Mouse (Mus musculus): ENCODE data around the gene AB124611. TPM values are rescaled to one million over a fixed set of nuclear protein-coding genes. Genes with fewer than 3 reads are reported as not detected.

Gene AB124611
- 2.8 TPM for polyA plus RNA-seq (2014; fragmentation: Illumina TruSeq; extraction: RNeasy Lipid Tissue Mini Kit (QIAGEN cat#74804); ENCODE audit: low read depth, low replicate concordance)

DNA sequence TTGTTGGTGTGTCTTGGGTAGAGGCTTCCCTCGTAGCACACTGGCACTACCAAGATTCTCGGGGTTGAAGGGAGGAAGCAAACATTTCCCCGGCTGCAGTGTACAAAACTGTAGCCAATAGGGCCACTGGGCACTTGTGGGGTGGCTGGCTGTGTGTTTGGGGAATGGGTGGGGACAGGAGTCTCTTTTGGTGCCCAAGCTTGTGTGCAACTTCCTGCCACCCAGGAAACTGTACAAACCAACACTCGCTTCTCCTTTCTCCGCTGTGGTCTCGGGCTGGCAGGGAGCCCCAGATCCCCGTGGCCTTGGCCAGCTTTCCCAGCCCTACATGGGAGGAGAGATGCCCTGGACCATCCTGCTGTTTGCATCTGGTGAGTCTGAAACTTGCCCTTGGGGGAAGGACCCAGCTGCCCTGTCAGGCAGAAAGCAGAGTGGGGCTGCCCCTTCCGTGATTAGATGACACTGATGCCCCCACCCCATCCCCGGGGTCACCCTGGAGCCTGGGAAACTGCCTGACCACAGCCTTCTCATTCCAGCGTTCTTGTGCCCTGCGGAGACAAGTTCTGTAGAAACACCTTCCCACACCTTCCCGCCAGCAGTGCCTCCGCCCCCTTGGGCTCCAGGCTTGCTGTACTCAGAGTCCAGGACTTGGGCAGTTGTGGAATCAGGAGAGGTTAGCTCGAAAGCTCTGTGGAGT lies at the start of gene AB124611:
Gene AB124611 (plus strand): TSS at position 240 of the 697 bp plus-strand sequence.

DNA sequence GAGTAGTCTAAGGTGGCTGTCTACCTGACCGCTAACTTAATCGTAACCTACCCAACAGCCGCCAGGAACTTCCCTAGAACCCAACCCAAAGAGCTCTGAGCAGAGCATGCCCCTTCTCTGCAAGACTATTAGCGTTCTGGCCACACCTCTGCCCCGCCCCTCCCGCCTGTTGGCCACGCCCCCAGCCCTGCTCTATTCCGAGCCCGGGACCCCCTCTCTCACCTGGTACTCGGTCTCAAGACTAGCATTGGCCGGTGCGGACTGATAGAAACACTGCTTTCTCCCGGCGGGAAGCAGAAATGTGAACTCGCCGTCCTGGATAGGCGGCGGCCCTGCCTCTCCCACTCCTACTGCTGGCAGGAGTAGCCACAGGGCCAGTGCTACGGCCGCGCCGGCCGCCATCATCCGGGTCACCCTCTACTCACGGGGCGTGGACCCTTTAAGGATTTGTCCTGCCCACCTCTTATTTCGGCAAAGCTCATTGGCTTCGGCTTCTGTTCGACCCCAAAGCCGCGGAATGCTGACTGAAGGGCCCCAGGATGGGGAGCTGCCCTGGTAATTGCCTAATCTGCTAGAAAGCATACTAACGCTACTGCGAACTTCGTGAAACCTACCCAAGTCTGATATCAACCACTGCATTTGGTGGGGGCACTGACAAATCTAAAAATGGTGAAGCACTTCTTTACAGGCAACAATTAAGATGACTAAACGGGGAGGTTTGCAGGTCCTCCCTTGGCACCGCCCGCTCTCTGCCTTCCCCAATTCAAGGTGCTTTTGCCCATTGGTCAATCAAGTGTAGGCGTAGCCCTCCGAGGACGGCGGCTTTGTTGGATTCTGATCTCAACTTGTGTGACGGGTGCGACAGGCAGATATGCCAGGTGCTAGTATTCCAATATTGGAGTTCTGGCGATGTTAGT lies 15.9 kb upstream of the AB124611 start, which contains the start of gene Tmed1:
Gene Tmed1 (minus strand): TSS at position 481 of the 917 bp plus-strand sequence.

DNA sequence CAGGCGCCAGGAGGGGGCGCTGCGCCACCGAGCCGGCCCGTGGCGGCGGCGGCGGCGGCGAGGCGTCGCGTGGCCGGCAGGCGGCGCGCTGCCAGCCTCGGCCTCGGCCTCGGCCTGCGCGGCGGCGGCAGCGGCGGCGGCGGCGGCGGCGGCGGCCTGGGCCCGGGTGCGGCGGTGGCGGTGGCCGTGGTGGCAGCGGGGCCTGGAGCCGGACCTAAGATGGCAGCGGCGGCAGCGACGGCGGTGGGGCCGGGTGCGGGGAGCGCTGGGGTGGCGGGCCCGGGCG lies 20.8 kb downstream of the AB124611 start, which contains the start of gene Carm1:
Gene Carm1 (plus strand): TSS at position 106 of the 286 bp plus-strand sequence.

DNA sequence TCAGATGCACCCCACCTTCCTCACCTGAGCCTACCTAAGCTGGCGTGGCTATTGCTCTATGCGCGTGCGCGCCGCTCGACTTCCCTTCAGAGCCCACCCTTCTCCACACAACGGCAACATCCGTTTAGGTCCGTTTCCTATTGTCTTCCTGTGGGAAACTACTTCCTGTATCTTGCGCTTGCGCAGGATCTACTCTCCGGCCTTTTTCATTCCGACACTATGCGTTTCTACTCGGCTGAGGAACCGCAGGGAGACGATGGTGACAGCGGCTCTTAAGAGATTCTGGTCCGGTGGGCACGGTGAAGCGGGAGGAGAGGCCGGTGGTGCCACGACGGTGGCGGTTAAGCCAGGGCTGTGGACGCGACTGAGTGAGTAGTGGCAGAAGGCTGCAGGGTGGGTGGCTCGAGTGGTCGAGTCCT lies 66.7 kb downstream of the AB124611 start, which contains the start of the genes Timm29 and Yipf2:
Gene Timm29 (plus strand): TSS at position 20 of the 419 bp plus-strand sequence.
Gene Yipf2 (minus strand): TSS at position 126 of the 419 bp plus-strand sequence.

Other genes with a start within 250 kb of the AB124611 start
- gene Kri1, start 238.2 kb upstream of the AB124611 start, polyA plus RNA-seq (2014; fragmentation: Illumina TruSeq; extraction: RNeasy Lipid Tissue Mini Kit (QIAGEN cat#74804); ENCODE audit: low read depth, low replicate concordance), result 2.3 TPM
- 0.74 TPM for gene Cdkn2d, start 234.8 kb upstream of the AB124611 start, polyA plus RNA-seq (2014; fragmentation: Illumina TruSeq; extraction: RNeasy Lipid Tissue Mini Kit (QIAGEN cat#74804); ENCODE audit: low read depth, low replicate concordance)
- not detected for gene Ap1m2, start 213.8 kb upstream of the AB124611 start, polyA plus RNA-seq (2014; fragmentation: Illumina TruSeq; extraction: RNeasy Lipid Tissue Mini Kit (QIAGEN cat#74804); ENCODE audit: low read depth, low replicate concordance)
- gene Slc44a2, start 205.5 kb upstream of the AB124611 start, polyA plus RNA-seq (2014; fragmentation: Illumina TruSeq; extraction: RNeasy Lipid Tissue Mini Kit (QIAGEN cat#74804); ENCODE audit: low read depth, low replicate concordance), result 3.2 TPM
- gene Ilf3, start 158.3 kb upstream of the AB124611 start, polyA plus RNA-seq (2014; fragmentation: Illumina TruSeq; extraction: RNeasy Lipid Tissue Mini Kit (QIAGEN cat#74804); ENCODE audit: low read depth, low replicate concordance), result 4.7 TPM
- gene Qtrt1, start 114.3 kb upstream of the AB124611 start, polyA plus RNA-seq (2014; fragmentation: Illumina TruSeq; extraction: RNeasy Lipid Tissue Mini Kit (QIAGEN cat#74804); ENCODE audit: low read depth, low replicate concordance), result not detected
- 9.2 TPM for gene Dnm2, start 101.3 kb upstream of the AB124611 start, polyA plus RNA-seq (2014; fragmentation: Illumina TruSeq; extraction: RNeasy Lipid Tissue Mini Kit (QIAGEN cat#74804); ENCODE audit: low read depth, low replicate concordance)
- 1.9 TPM for gene Tmed1, start 15.9 kb upstream of the AB124611 start, polyA plus RNA-seq (2014; fragmentation: Illumina TruSeq; extraction: RNeasy Lipid Tissue Mini Kit (QIAGEN cat#74804); ENCODE audit: low read depth, low replicate concordance)
- gene Carm1, start 20.7 kb downstream of the AB124611 start, polyA plus RNA-seq (2014; fragmentation: Illumina TruSeq; extraction: RNeasy Lipid Tissue Mini Kit (QIAGEN cat#74804); ENCODE audit: low read depth, low replicate concordance), result 2.6 TPM
- gene Timm29, start 66.5 kb downstream of the AB124611 start, polyA plus RNA-seq (2014; fragmentation: Illumina TruSeq; extraction: RNeasy Lipid Tissue Mini Kit (QIAGEN cat#74804); ENCODE audit: low read depth, low replicate concordance), result 30.6 TPM
- 7.8 TPM for gene Yipf2, start 66.7 kb downstream of the AB124611 start, polyA plus RNA-seq (2014; fragmentation: Illumina TruSeq; extraction: RNeasy Lipid Tissue Mini Kit (QIAGEN cat#74804); ENCODE audit: low read depth, low replicate concordance)
- gene Smarca4, start 90.0 kb downstream of the AB124611 start, polyA plus RNA-seq (2014; fragmentation: Illumina TruSeq; extraction: RNeasy Lipid Tissue Mini Kit (QIAGEN cat#74804); ENCODE audit: low read depth, low replicate concordance), result 2.7 TPM
- 43.0 TPM for gene Ldlr, start 197.3 kb downstream of the AB124611 start, polyA plus RNA-seq (2014; fragmentation: Illumina TruSeq; extraction: RNeasy Lipid Tissue Mini Kit (QIAGEN cat#74804); ENCODE audit: low read depth, low replicate concordance)
- gene Spc24, start 234.1 kb downstream of the AB124611 start, polyA plus RNA-seq (2014; fragmentation: Illumina TruSeq; extraction: RNeasy Lipid Tissue Mini Kit (QIAGEN cat#74804); ENCODE audit: low read depth, low replicate concordance), result 6.4 TPM